Mouse (Mus musculus) neural tube, embryonic 14.5 days (tissue): ENCODE measurements around the gene Pcdh19. TPM values are rescaled to one million over a fixed set of nuclear protein-coding genes. Genes with fewer than 3 reads are reported as not detected.

ENCODE experiments used
- ATAC-seq: fragments of 200-750 bp; cut with Nextera tagmentation; 2 replicates; pipeline ENCODE4 v1.8.0; 2017; ENCODE audit warnings: low read depth, mild to moderate bottlenecking, moderate TSS enrichment, moderate library complexity
- H3K27ac ChIP-seq: fragments of 300-500 bp; sonication (generic); 2 replicates; pipeline ENCODE4 v1.5.1; 2014; ENCODE audit warnings: low read depth, mild to moderate bottlenecking, control low read depth, low read length, moderate library complexity, mixed read lengths
- H3K27me3 ChIP-seq: fragments of 300-500 bp; sonication (generic); 2 replicates; pipeline ENCODE4 v1.6.1; 2014; ENCODE audit warnings: low read length; ENCODE audit not compliant: control insufficient read depth, insufficient read depth
- H3K36me3 ChIP-seq: fragments of 300-500 bp; sonication (generic); 2 replicates; pipeline ENCODE4 v1.6.1; 2014; ENCODE audit warnings: low read length, mixed read lengths; ENCODE audit not compliant: control insufficient read depth, insufficient read depth
- H3K4me1 ChIP-seq: fragments of 300-500 bp; sonication (generic); 2 replicates; pipeline ENCODE4 v1.6.1; 2014; ENCODE audit warnings: low read length; ENCODE audit not compliant: control insufficient read depth, insufficient read depth
- H3K4me2 ChIP-seq: fragments of 300-500 bp; sonication (generic); 2 replicates; pipeline ENCODE4 v1.6.1; 2014; ENCODE audit warnings: mild to moderate bottlenecking, low read depth, low read length, control low read depth
- H3K4me3 ChIP-seq: fragments of 300-500 bp; sonication (generic); 2 replicates; pipeline ENCODE4 v1.5.1; 2014; ENCODE audit warnings: low read depth, low read length, control low read depth, mixed read lengths
- H3K9ac ChIP-seq: fragments of 300-500 bp; sonication (generic); replicated peaks from 2 replicates; pipeline ENCODE4 v1.6.1; 2014; ENCODE audit warnings: low read depth, mild to moderate bottlenecking, control low read depth, low read length, mixed read lengths
- H3K9me3 ChIP-seq: fragments of 300-500 bp; sonication (generic); 2 replicates; pipeline ENCODE4 v1.6.1; 2016; ENCODE audit warnings: low read length; ENCODE audit not compliant: control insufficient read depth
- WGBS: fragments of 180-500 bp; shearing (Covaris S2); extraction: QIAGEN DNeasy Blood & Tissue Kit; methylation state at CpG from one replicate; pipeline ENCODE4 v1.1.7; 2014; 5-methylcytosine and 5-hydroxymethylcytosine counted together
- polyA plus RNA-seq: library from polyadenylated mRNA; unstranded; fragments of >200 nt; fragmentation: Nextera tagmentation; extraction: Ambion mirVana; gene quantifications from 2 replicates; pipeline ENCODE4 v1.2.1, GENCODE M21; 2014

Gene Pcdh19
- polyA plus RNA-seq, 1 experiment from 2014 or later = 17.4 TPM

DNA sequence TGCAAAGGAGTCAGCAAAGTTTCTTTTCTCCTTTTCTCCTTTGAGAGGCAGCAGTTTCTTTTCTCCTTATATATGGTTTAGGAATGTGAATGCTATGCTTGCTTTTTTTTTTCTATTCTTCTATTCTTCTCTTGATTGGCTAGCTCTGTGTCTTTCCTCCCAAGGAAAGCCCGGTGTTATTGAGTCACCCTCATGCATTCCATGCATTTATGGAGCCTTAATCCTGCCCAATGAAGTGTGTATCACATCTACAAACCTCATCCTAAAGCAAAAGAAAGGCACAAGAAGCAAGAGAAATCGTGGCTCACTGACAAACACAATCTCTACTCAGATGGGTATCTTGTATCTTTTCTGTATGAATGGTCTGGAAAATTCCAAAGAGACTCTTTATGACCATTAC, 41.0 kb downstream of the Pcdh19 start:
- no peak for ATAC-seq
- 69% methylated on average over 2 of the region's 2 CpGs for WGBS
- no peak overlapping the region for H3K27ac ChIP-seq
- H3K27me3 ChIP-seq = no peaks in the 10 kb centered on the region
- H3K4me2 ChIP-seq = no peak overlapping the region
- H3K36me3 ChIP-seq = no peaks in the 10 kb centered on the region
- H3K4me1 ChIP-seq = no peaks in the 10 kb centered on the region
- H3K4me3 ChIP-seq = no peak overlapping the region
- no peak overlapping the region for H3K9ac ChIP-seq
- no peaks in the 10 kb centered on the region for H3K9me3 ChIP-seq

DNA sequence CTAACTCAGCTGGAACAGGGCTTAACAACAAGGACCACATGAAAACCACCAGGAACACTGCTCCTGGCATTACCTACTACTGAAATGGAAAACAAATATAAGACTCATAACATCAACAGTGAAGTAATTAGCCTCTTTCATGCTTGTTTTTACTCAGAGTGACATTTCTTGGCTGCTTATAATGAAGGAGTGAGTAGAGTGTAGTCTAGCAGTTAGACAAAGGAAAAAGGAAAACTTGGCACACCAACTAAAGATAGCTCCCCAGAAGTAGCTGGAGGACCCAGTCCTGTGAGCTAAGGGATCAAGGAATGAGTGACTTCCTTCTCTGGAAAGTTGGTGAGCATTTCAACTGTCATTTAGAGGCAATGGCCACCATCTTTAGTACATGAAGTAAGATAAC, 49.3 kb downstream of the Pcdh19 start:
- no peak overlapping the region for H3K4me2 ChIP-seq
- no peaks in the 10 kb centered on the region for H3K27me3 ChIP-seq
- H3K27ac ChIP-seq = no peak overlapping the region

DNA sequence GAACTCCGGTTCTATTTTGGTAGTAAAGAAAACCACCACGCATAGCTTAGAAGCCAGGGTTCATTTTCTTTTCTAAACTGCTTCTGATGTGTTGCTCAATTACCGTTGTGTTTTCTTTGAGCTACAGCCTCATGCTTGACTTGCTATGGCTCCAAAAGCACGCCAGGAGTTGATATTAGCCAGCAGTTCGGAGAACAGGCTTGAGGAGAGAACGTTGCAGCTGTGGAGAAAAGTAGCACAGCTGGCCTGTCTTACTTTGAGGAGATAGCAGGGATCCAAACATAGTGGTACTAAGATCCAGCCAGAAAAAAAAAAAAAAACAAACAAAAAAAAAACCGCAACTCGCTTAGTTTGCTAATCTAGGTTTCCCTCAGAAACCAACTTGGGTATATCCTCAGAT, 59.2 kb downstream of the Pcdh19 start:
- no peak for ATAC-seq
- H3K27ac ChIP-seq = no peak overlapping the region

More for the DNA sequence above, 49.3 kb downstream of the Pcdh19 start:
- no peaks in the 10 kb centered on the region for H3K36me3 ChIP-seq
- H3K4me1 ChIP-seq = no peaks in the 10 kb centered on the region
- H3K4me3 ChIP-seq = no peak overlapping the region
- H3K9me3 ChIP-seq = no peaks in the 10 kb centered on the region
- H3K9ac ChIP-seq = no peak overlapping the region
- no peak for ATAC-seq

DNA sequence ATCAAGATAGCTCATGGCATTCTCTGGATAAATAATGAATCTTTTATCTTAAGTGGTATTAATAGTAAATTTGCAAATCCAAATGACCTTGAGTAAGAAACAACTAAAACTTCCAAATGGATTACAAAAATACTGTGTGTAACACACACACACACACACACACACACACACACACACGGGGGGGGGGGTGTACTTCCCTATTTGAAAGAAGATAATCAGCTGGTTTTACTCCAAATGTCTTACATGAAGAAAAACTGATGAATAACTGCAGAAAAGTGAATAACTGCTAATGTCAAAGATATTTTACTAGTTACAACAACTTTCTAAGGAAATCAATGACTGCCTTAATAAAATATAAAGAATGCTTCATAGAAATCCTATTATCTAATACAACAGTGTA, 70.6 kb downstream of the Pcdh19 start:
- 55% methylated on average over 1 of the region's 1 CpGs for WGBS
- no peaks in the 10 kb centered on the region for H3K4me1 ChIP-seq
- H3K9ac ChIP-seq = no peak overlapping the region
- H3K4me3 ChIP-seq = no peak overlapping the region
- no peak overlapping the region for H3K4me2 ChIP-seq
- H3K36me3 ChIP-seq = no peaks in the 10 kb centered on the region
- no peaks in the 10 kb centered on the region for H3K9me3 ChIP-seq
- no peak for ATAC-seq
- H3K27me3 ChIP-seq = no peaks in the 10 kb centered on the region
- no peak overlapping the region for H3K27ac ChIP-seq

More for the DNA sequence above, 59.2 kb downstream of the Pcdh19 start:
- Histone ChIP-seq H3K27me3 (no peaks in the 10 kb centered on the region), H3K9ac (no peak overlapping the region), H3K4me2 (no peak overlapping the region), H3K4me3 (no peak overlapping the region), H3K36me3 (no peaks in the 10 kb centered on the region), H3K4me1 (no peaks in the 10 kb centered on the region), H3K9me3 (no peaks in the 10 kb centered on the region)
- 75% methylated on average over 8 of the region's 8 CpGs for WGBS

DNA sequence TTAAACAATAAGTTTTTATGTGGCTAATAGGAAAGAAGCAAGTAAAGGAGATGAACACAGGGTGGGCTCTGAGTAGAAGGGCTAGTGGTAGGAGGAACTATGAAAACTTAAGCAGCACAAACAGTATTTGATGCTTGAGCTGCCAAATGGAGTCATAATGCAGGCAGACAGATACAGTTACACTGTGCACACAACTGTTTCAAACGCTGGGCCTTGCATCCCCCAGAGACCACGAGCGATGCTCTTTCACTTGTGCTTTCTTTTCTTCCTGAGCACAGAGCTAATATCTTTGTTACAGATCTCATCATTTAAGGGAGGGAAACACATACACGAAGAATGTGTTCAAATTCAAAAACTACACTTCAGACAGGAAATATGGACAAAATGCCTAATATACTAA, 83.0 kb downstream of the Pcdh19 start:
- H3K27ac ChIP-seq = no peak overlapping the region
- WGBS = 56% methylated on average over 4 of the region's 4 CpGs
- no peaks in the 10 kb centered on the region for H3K4me1 ChIP-seq
- H3K4me2 ChIP-seq = no peak overlapping the region
- no peak overlapping the region for H3K9ac ChIP-seq
- no peaks in the 10 kb centered on the region for H3K27me3 ChIP-seq
- no peak for ATAC-seq
- no peaks in the 10 kb centered on the region for H3K9me3 ChIP-seq
- H3K36me3 ChIP-seq = no peaks in the 10 kb centered on the region
- H3K4me3 ChIP-seq = no peak overlapping the region

DNA sequence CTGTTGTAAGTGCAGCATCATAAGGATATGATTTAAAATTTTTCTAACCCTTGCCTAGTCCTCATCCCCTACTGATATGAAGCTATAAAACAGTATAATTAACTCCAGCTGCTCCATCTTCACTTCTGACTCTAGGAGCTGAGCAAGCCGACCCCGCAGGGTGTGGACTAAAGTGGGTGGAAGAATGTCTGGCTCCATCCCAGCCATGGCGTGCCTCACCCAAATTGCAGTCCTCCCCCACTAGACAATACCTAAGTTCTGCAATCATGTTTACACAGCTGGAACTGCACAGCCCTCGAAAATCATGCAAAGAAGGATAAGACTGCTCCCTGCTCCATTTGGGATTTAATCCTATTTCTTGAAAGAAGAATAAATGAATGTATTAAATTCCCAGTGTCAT, 84.5 kb downstream of the Pcdh19 start:
- Histone ChIP-seq H3K27me3 (no peaks in the 10 kb centered on the region), H3K4me3 (no peak overlapping the region), H3K27ac (no peak overlapping the region), H3K36me3 (no peaks in the 10 kb centered on the region), H3K9me3 (no peaks in the 10 kb centered on the region), H3K4me1 (no peaks in the 10 kb centered on the region), H3K9ac (no peak overlapping the region), H3K4me2 (no peak overlapping the region)
- 51% methylated on average over 4 of the region's 4 CpGs for WGBS
- ATAC-seq = no peak

DNA sequence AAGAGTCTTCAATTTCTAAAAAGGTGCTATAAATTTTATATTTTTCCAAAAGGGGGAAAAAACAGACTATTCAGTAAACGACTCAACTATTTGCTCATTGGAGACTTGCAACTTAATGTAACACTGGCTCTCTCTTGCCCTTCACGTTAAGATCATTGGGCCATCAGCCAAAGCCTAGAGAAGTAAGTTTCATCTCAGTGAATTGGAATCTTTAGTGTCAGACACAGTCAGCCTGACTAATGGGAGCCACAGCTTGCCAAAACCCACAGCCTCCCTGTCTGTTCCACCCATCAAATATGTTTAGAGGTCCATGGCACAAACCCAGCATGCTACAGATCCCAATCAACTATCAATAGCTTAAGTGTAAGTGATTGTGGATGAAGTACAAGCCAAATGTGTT, 86.7 kb downstream of the Pcdh19 start:
- Histone ChIP-seq H3K27ac (no peak overlapping the region), H3K27me3 (no peaks in the 10 kb centered on the region), H3K36me3 (no peaks in the 10 kb centered on the region), H3K4me1 (no peaks in the 10 kb centered on the region), H3K4me3 (no peak overlapping the region), H3K9me3 (no peaks in the 10 kb centered on the region), H3K9ac (no peak overlapping the region), H3K4me2 (no peak overlapping the region)
- 64% methylated on average over 2 of the region's 2 CpGs for WGBS
- no peak for ATAC-seq

DNA sequence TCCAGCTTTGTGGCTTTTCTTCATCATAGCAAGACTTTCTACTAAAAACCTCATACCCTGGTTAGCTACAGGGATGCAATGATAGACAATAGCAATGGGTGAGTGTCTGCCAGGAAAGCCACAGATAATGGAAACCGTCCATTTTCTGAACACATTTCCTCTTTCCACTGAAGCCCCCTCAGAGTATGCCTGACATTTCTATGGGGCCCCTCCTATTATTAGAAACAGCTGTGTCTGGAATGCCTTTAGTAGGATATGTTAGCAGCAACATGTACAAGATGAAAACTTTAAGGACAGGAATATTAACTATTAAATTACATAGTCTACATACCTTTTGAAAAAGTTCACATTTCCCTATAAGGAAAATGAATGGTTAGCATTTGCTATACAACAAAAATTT, 87.1 kb downstream of the Pcdh19 start:
- Histone ChIP-seq H3K36me3 (no peaks in the 10 kb centered on the region), H3K27me3 (no peaks in the 10 kb centered on the region), H3K4me1 (no peaks in the 10 kb centered on the region), H3K27ac (no peak overlapping the region), H3K9ac (no peak overlapping the region), H3K9me3 (no peaks in the 10 kb centered on the region), H3K4me2 (no peak overlapping the region), H3K4me3 (no peak overlapping the region)
- 63% methylated on average over 1 of the region's 1 CpGs for WGBS
- ATAC-seq = no peak

DNA sequence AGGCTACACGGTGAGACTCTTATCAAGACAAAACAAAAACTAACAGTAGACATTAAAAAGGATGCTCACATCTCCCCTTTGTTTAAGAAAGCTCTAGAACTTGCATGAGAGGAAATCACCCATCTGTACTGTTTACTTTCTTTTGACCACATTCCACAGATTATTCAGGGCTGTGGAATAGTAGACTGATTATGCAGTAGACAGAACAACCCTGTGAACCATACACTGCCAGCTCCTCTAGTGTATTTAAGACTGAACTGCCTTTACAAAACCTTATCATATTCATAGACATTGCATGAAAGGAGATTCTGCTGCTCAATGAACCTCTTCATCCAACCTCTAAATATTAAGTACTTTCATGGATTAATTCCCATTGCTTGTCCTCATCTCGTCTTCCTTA, 87.6 kb downstream of the Pcdh19 start:
- Histone ChIP-seq H3K27me3 (no peaks in the 10 kb centered on the region), H3K36me3 (no peaks in the 10 kb centered on the region), H3K27ac (no peak overlapping the region), H3K9me3 (no peaks in the 10 kb centered on the region), H3K4me2 (no peak overlapping the region), H3K4me1 (no peaks in the 10 kb centered on the region), H3K9ac (no peak overlapping the region), H3K4me3 (no peak overlapping the region)
- 77% methylated on average over 2 of the region's 2 CpGs for WGBS
- no peak for ATAC-seq
